Mouse (Mus musculus): ENCODE results near the gene Sstr2. TPM values are rescaled to one million over a fixed set of nuclear protein-coding genes. Genes with fewer than 3 reads are reported as not detected.

The Sstr2 gene
- 1.2 TPM for polyA plus RNA-seq (2014; fragmentation: Illumina TruSeq; extraction: RNeasy Lipid Tissue Mini Kit (QIAGEN cat#74804); ENCODE audit: insufficient read depth, low read depth, low replicate concordance)

DNA sequence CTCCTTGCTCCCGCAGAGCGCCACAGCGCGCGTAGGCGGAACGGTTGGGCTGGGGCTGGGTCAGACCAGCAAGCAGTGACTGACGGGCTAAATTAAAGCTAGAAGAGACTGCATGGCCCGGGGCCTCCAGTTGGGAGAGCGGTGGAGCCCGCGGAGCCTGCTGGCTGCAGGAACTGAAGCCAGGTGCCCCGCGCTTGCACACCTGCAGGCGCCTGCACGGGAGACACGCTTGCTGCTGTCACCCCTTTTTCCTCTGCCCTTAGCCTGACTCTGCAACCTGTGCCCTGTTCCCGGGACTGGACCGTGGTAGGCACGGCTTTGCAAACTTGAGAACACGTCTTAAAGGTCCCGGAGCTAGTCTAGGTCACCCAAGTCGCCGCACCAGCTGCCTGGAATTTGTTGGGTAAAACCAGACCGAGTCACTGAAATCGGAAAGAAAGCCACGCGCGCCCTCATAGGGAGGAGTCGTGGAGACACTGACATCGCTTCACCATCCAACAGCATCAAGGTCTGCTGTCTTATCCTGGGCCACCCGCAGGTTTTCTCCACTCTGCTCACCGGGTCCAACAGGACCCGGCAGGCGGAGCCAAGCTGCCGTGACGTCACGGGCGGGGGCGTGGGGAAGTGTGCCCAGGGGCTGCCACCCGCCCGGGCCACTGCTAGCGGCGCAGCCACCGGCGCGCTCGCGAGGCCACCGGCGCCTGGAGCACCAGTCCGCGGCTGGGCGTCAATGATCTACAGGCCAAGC, at the start of gene Sstr2:
TSS of gene Sstr2 (plus strand) at position 671 of the 748 bp plus-strand sequence.

DNA sequence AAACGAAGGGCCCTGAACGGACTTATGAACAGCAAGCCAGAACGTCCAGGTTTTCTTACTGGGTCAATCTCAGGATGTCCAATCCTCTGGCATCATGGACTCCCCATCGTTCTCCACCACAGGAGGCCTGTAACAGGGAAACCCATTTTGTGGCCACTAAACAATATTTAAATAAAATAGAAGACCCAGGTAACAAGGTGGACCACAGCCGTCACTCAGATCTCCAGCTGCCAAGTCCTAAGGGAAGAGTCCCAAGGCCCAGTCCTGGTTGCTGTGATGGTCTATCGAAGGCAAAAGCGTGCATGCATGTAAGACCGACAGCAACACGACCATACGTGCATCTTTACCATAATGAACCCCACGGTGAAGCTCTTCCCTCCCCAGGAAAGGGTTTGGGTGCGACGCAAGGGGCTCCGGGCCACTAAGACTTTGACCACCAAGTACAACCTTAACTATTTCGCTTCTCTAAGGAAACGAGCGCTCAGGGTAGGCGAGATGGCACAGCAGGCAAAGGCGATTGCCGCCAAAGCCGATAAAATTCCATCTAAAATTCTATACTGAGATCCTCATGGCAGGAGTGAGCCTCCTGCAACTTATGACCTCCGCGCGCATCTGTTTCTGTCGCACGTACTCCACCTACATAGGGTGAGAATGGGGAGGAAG, 29.7 kb downstream of the Sstr2 start, which contains the start of gene Cog1:
TSS of gene Cog1 (plus strand) at position 480 of the 663 bp plus-strand sequence.

DNA sequence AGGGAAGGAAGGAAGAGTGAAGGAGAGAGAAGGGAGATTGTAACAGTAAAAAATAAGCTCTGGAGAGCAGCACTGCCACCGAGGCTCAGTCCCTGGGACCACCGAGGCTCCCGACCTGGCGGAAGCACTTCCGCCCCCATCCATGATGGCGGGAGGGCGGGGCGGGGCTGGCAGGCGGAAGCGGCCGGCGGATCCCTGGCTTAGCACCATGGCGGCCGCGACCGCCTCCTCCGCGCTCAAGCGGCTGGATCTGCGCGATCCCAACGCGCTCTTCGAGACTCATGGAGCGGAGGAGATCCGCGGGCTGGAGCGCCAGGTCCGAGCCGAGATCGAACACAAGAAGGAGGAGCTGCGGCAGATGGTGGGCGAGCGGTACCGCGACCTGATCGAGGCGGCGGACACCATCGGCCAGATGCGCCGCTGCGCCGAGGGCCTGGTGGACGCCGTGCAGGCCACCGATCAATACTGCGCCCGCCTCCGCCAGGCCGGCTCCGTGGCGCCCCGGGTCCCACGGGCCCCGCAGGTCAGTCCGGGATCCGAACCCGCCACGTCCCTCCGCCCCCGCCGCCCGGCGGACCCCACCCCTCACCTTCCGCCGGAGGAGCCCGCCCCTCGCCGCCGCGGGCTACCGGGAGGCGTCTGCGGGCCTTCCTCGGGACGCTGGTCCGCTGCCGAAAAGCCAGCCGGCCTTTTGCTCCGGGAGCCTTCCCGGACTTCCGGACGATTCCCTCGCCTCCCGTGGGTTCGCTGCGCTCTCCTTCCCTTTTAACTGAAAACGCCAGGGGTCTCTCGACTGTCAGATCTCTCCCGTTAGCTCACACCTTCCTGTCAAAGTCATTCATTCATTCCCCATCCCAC, 30.4 kb downstream of the Sstr2 start, which contains the start of gene Slc39a11:
TSS of gene Slc39a11 (minus strand) at position 727 of the 858 bp plus-strand sequence.

Other genes with a start within 250 kb of the Sstr2 start
- gene Cog1, start 29.8 kb downstream of the Sstr2 start, polyA plus RNA-seq (2014; fragmentation: Illumina TruSeq; extraction: RNeasy Lipid Tissue Mini Kit (QIAGEN cat#74804); ENCODE audit: insufficient read depth, low read depth, low replicate concordance) = 17.6 TPM
- gene Slc39a11, start 30.7 kb downstream of the Sstr2 start, polyA plus RNA-seq (2014; fragmentation: Illumina TruSeq; extraction: RNeasy Lipid Tissue Mini Kit (QIAGEN cat#74804); ENCODE audit: insufficient read depth, low read depth, low replicate concordance) = 8.8 TPM
- 17.9 TPM for gene Fam104a, start 64.8 kb downstream of the Sstr2 start, polyA plus RNA-seq (2014; fragmentation: Illumina TruSeq; extraction: RNeasy Lipid Tissue Mini Kit (QIAGEN cat#74804); ENCODE audit: insufficient read depth, low read depth, low replicate concordance)
- gene D11Wsu47e, start 65.1 kb downstream of the Sstr2 start, polyA plus RNA-seq (2014; fragmentation: Illumina TruSeq; extraction: RNeasy Lipid Tissue Mini Kit (QIAGEN cat#74804); ENCODE audit: insufficient read depth, low read depth, low replicate concordance) = 5.9 TPM
- gene Cpsf4l, start 90.7 kb downstream of the Sstr2 start, polyA plus RNA-seq (2014; fragmentation: Illumina TruSeq; extraction: RNeasy Lipid Tissue Mini Kit (QIAGEN cat#74804); ENCODE audit: insufficient read depth, low read depth, low replicate concordance) = not detected
- 54.2 TPM for gene Cdc42ep4, start 132.5 kb downstream of the Sstr2 start, polyA plus RNA-seq (2014; fragmentation: Illumina TruSeq; extraction: RNeasy Lipid Tissue Mini Kit (QIAGEN cat#74804); ENCODE audit: insufficient read depth, low read depth, low replicate concordance)